Mouse (Mus musculus): ENCODE data around the gene Best3. TPM values are rescaled to one million over a fixed set of nuclear protein-coding genes. Genes with fewer than 3 reads are reported as not detected.

Best3 gene
- 0.10 and 0.13 TPM in 2 replicates for polyA plus RNA-seq (2015; fragmentation: Nextera tagmentation; extraction: Ambion mirVana)

GRCm38 (mm10) chr10:116986264-116987082 lies at the start of gene Best3:
Gene Best3, plus strand, starts transcription at chr10:116986314.
- Histone ChIP-seq H3K4me2 (ENCODE audit: low read length) (peak within 1 kb of the TSS; percentile 18; the same call in 1 of the 2 replicates), H3K27ac (ENCODE audit: low read length) (no peak within 1 kb of the TSS), H3K36me3 (ENCODE audit: control insufficient read depth, insufficient read depth, low read length) (no peaks in the 10 kb centered on the region), H3K9me3 (replicated peaks; ENCODE audit: control insufficient read depth, low read length, poor library complexity, severe bottlenecking) (no peaks in the 10 kb centered on the region), H3K4me3 (ENCODE audit: low read depth, low read length) (no peak within 1 kb of the TSS), H3K9ac (ENCODE audit: low read depth, low read length) (no peak within 1 kb of the TSS), H3K27me3 (ENCODE audit: control insufficient read depth, insufficient read depth, low read depth, low read length) (no peaks in the 10 kb centered on the region), H3K4me1 (ENCODE audit: control insufficient read depth, insufficient read depth, low read length) (peaks cover 14% of the 10 kb centered on the region)
- peak; percentile 49; the same call in 1 of the 2 replicates for ATAC-seq
- 18% methylated on average over 21 of the region's 21 CpGs for WGBS

GRCm38 (mm10) chr10:116943025-116943424 lies 43.1 kb upstream of the Best3 start:
- 0 out of 2 replicates have a peak, but pooled peaks cover 1% of the 10 kb centered on the region for H3K4me1 ChIP-seq (ENCODE audit: control insufficient read depth, insufficient read depth, low read length)
- H3K4me2 ChIP-seq (ENCODE audit: low read length), result no peak overlapping the region
- no peak overlapping the region for H3K9ac ChIP-seq (ENCODE audit: low read depth, low read length)
- H3K4me3 ChIP-seq (ENCODE audit: low read depth, low read length), result no peak overlapping the region
- peaks cover 12% of the 10 kb centered on the region for H3K36me3 ChIP-seq (ENCODE audit: control insufficient read depth, insufficient read depth, low read length)
- H3K9me3 ChIP-seq (replicated peaks; ENCODE audit: control insufficient read depth, low read length, poor library complexity, severe bottlenecking), result 0 out of 2 replicates have a peak, but pooled peaks cover 2% of the 10 kb centered on the region
- 94% methylated on average over 6 of the region's 6 CpGs for WGBS
- ATAC-seq, result no peak
- no peak overlapping the region for H3K27ac ChIP-seq (ENCODE audit: low read length)
- H3K27me3 ChIP-seq (ENCODE audit: control insufficient read depth, insufficient read depth, low read depth, low read length), result no peaks in the 10 kb centered on the region

GRCm38 (mm10) chr10:116944144-116944543 lies 42.0 kb upstream of the Best3 start:
- Histone ChIP-seq H3K4me1 (ENCODE audit: control insufficient read depth, insufficient read depth, low read length) (peaks cover 12% of the 10 kb centered on the region), H3K36me3 (ENCODE audit: control insufficient read depth, insufficient read depth, low read length) (peaks cover 4% of the 10 kb centered on the region; the same call in 1 of the 2 replicates), H3K9ac (ENCODE audit: low read depth, low read length) (no peak overlapping the region), H3K4me2 (ENCODE audit: low read length) (no peak overlapping the region), H3K27ac (ENCODE audit: low read length) (no peak overlapping the region), H3K27me3 (ENCODE audit: control insufficient read depth, insufficient read depth, low read depth, low read length) (no peaks in the 10 kb centered on the region), H3K4me3 (ENCODE audit: low read depth, low read length) (no peak overlapping the region), H3K9me3 (replicated peaks; ENCODE audit: control insufficient read depth, low read length, poor library complexity, severe bottlenecking) (0 out of 2 replicates have a peak, but pooled peaks cover 2% of the 10 kb centered on the region)
- no peak for ATAC-seq
- WGBS, result 89% methylated on average over 3 of the region's 3 CpGs

- Histone ChIP-seq H3K27ac (ENCODE audit: low read length) (no peak overlapping the region), H3K4me3 (ENCODE audit: low read depth, low read length) (no peak overlapping the region), H3K9ac (ENCODE audit: low read depth, low read length) (no peak overlapping the region), H3K27me3 (ENCODE audit: control insufficient read depth, insufficient read depth, low read depth, low read length) (no peaks in the 10 kb centered on the region), H3K9me3 (replicated peaks; ENCODE audit: control insufficient read depth, low read length, poor library complexity, severe bottlenecking) (0 out of 2 replicates have a peak, but pooled peaks cover 2% of the 10 kb centered on the region), H3K4me2 (ENCODE audit: low read length) (no peak overlapping the region), H3K36me3 (ENCODE audit: control insufficient read depth, insufficient read depth, low read length) (peaks cover 3% of the 10 kb centered on the region; the same call in 1 of the 2 replicates), H3K4me1 (ENCODE audit: control insufficient read depth, insufficient read depth, low read length) (peaks cover 13% of the 10 kb centered on the region)
- 77% methylated on average over 10 of the region's 10 CpGs for WGBS
- ATAC-seq, result no peak
Observed at GRCm38 (mm10) chr10:116944940-116945339, 41.2 kb upstream of the Best3 start.

- Histone ChIP-seq H3K4me2 (ENCODE audit: low read length) (peak overlapping the region; percentile 88), H3K9ac (ENCODE audit: low read depth, low read length) (no peak overlapping the region), H3K36me3 (ENCODE audit: control insufficient read depth, insufficient read depth, low read length) (no peaks in the 10 kb centered on the region), H3K9me3 (replicated peaks; ENCODE audit: control insufficient read depth, low read length, poor library complexity, severe bottlenecking) (no peaks in the 10 kb centered on the region), H3K27me3 (ENCODE audit: control insufficient read depth, insufficient read depth, low read depth, low read length) (no peaks in the 10 kb centered on the region), H3K4me1 (ENCODE audit: control insufficient read depth, insufficient read depth, low read length) (peaks cover 17% of the 10 kb centered on the region), H3K4me3 (ENCODE audit: low read depth, low read length) (no peak overlapping the region), H3K27ac (ENCODE audit: low read length) (no peak overlapping the region)
- WGBS, result 76% methylated on average over 9 of the region's 9 CpGs
- no peak for ATAC-seq
Observed at GRCm38 (mm10) chr10:116948414-116948813, 37.7 kb upstream of the Best3 start.

GRCm38 (mm10) chr10:116949111-116950008 lies 36.8 kb upstream of the Best3 start:
- Histone ChIP-seq H3K4me1 (ENCODE audit: control insufficient read depth, insufficient read depth, low read length) (peaks cover 17% of the 10 kb centered on the region), H3K4me2 (ENCODE audit: low read length) (peak overlapping the region; percentile 88), H3K27ac (ENCODE audit: low read length) (peak overlapping the region; percentile 88), H3K9ac (ENCODE audit: low read depth, low read length) (peak overlapping the region; percentile 81), H3K4me3 (ENCODE audit: low read depth, low read length) (peak overlapping the region; percentile 87), H3K27me3 (ENCODE audit: control insufficient read depth, insufficient read depth, low read depth, low read length) (no peaks in the 10 kb centered on the region), H3K36me3 (ENCODE audit: control insufficient read depth, insufficient read depth, low read length) (no peaks in the 10 kb centered on the region), H3K9me3 (replicated peaks; ENCODE audit: control insufficient read depth, low read length, poor library complexity, severe bottlenecking) (no peaks in the 10 kb centered on the region)
- ATAC-seq, result peak; percentile 52
- WGBS, result under 1% methylated on average over 43 of the region's 44 CpGs

GRCm38 (mm10) chr10:116950009-116950769 lies 35.9 kb upstream of the Best3 start, which contains the start of gene Rab3ip:
Gene Rab3ip, minus strand, starts transcription at chr10:116950769.
- under 1% methylated on average over 57 of the region's 103 CpGs for WGBS
- Histone ChIP-seq H3K4me3 (ENCODE audit: low read depth, low read length) (peak within 1 kb of the TSS; percentile 87), H3K36me3 (ENCODE audit: control insufficient read depth, insufficient read depth, low read length) (no peaks in the 10 kb centered on the region), H3K27me3 (ENCODE audit: control insufficient read depth, insufficient read depth, low read depth, low read length) (no peaks in the 10 kb centered on the region), H3K27ac (ENCODE audit: low read length) (peak within 1 kb of the TSS; percentile 88), H3K4me1 (ENCODE audit: control insufficient read depth, insufficient read depth, low read length) (peaks cover 17% of the 10 kb centered on the region), H3K9me3 (replicated peaks; ENCODE audit: control insufficient read depth, low read length, poor library complexity, severe bottlenecking) (no peaks in the 10 kb centered on the region), H3K9ac (ENCODE audit: low read depth, low read length) (peak within 1 kb of the TSS; percentile 81), H3K4me2 (ENCODE audit: low read length) (peak within 1 kb of the TSS; percentile 88)
- ATAC-seq, result peak; percentile 94

GRCm38 (mm10) chr10:116950886-116951285 lies 35.2 kb upstream of the Best3 start:
- H3K27me3 ChIP-seq (ENCODE audit: control insufficient read depth, insufficient read depth, low read depth, low read length), result no peaks in the 10 kb centered on the region
- peaks cover 17% of the 10 kb centered on the region for H3K4me1 ChIP-seq (ENCODE audit: control insufficient read depth, insufficient read depth, low read length)
- ATAC-seq, result 0 out of 2 replicates have a peak, but pooled peaks have one; percentile 22
- H3K4me2 ChIP-seq (ENCODE audit: low read length), result peak overlapping the region; percentile 55
- H3K36me3 ChIP-seq (ENCODE audit: control insufficient read depth, insufficient read depth, low read length), result no peaks in the 10 kb centered on the region
- no peak overlapping the region for H3K27ac ChIP-seq (ENCODE audit: low read length)
- 26% methylated on average over 5 of the region's 5 CpGs for WGBS
- no peak overlapping the region for H3K9ac ChIP-seq (ENCODE audit: low read depth, low read length)
- H3K9me3 ChIP-seq (replicated peaks; ENCODE audit: control insufficient read depth, low read length, poor library complexity, severe bottlenecking), result no peaks in the 10 kb centered on the region
- H3K4me3 ChIP-seq (ENCODE audit: low read depth, low read length), result peak overlapping the region; percentile 87

All from midbrain, embryonic 16.5 days (tissue).